Mouse (Mus musculus) gonadal fat pad, adult 2 months (tissue): Measurements from ENCODE around the gene Irf3. TPM values are rescaled to one million over a fixed set of nuclear protein-coding genes. Genes with fewer than 3 reads are reported as not detected.

ENCODE experiments used
- DNase-seq: peaks from one replicate; pipeline ENCODE4 v3.0.0-alpha.2; 2012; ENCODE audit warnings: low read depth
- polyA plus RNA-seq: library from polyadenylated mRNA; depleted of rRNA; stranded (reverse); fragments of >200 nt; gene quantifications from 2 replicates; pipeline ENCODE4 v1.2.3, GENCODE M21; 2012

Irf3 gene
- polyA plus RNA-seq, 1 experiment, result 89.9 TPM

DNA sequence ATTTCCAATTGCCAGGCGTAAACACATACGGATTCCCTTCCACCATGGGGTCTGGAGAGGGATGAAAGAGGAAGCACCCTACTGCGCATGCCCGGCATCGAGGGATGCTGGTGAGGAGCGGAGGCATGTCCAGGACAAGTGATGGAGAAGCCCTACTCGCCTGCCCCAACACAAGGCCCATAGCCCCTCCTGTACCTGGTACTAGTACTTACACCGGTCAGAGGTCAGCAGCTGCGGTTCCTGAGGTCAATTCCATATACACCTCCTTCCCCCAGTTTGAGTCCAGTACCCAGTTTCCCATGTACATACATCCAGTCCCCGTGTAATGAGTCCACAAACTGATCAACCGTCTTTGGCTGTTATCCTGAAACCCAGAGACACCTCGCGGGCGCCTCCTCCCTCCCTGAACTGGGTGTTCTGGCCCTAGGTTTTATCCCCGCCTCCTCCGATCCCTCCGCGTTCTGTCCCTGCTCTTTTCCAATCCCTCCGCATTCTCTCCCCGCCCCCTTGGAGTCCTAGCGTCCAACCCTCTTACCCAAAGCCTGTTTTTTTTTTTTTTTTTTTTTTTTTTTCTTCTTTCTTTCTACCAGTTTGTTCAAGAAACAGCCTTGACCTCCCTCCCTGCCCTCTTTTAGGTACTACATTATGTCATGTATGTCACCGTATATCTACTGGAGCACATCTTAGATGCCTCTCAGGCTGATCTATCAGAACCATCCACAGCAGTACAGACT, 22.9 kb upstream of the Irf3 start, which contains the start of gene Cpt1c:
Gene Cpt1c (minus strand): TSS at position 469 of the 734 bp plus-strand sequence.
- DNase-seq, result no peak

DNA sequence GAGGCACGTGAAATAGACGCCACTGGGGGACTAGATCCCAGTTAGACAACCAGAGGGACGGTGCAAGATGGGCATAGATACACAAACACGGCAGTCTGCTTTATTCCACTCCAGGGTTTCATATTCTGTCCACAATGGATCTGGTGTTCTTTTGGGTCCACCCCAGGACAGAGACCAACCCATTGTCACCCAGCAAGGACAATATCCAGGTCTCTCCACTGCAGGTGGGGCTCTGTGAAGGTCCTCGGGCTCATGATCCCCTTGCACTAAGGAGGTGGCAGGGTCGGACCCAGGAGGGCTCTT, 22.4 kb upstream of the Irf3 start:
- DNase-seq, result no peak

DNA sequence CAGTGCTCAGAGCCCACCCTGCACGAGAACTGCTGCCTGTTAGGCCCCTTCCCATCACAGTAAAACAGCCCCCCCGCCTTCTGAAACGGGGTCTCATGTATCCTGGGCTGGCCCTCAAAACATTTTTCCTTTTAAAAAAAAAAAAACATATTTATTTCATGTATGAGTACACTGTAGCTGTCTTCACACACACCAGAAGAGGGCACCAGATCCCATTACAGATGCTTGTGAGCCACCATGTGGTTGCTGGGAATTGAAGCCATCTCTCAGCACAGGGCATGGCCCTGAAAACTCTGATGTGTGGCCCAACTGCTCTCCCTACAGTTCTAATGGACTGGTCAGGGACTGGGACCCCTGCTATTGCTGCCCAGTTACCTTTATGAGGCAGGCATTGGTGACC, 19.1 kb upstream of the Irf3 start:
- no peak for DNase-seq

DNA sequence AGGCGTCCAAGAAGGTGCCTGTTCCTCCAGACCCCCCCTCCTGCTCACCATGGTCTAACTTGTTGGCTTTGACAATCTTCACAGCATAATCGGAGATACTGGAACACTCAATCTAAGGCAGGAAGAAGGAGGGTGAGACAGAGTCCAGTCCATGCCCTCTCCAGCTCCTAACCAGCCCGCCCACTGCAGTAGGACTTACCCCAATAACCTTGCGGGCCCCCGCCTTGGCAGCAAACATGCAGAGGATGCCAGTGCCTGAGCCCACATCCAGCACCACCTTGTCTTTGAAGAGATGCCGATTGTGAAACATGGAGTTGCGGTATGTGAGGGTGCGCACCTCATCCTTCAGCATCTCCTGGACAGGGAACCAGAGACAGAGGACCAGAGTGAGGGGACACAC, 15.9 kb upstream of the Irf3 start:
- DNase-seq, result no peak

DNA sequence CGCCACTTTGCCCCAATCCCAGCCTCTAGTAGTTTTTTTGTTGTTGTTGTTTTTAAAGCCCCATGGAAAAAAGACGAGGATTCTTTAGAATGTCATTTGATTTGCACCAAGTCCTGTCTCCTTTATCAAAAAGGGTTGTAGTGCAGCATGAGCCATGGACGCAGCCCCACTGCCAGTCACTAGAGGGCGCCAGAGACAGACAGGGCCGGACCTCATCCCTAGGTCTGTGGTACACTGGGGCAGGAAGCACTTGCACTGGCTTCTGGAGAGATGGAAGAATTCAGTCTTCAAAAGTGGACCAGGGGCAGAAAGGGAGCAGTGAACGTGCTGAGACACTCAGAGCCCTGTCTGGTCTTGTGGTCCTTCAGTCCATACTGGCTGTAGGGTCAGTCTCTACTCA, 14.4 kb upstream of the Irf3 start:
- no peak for DNase-seq

DNA sequence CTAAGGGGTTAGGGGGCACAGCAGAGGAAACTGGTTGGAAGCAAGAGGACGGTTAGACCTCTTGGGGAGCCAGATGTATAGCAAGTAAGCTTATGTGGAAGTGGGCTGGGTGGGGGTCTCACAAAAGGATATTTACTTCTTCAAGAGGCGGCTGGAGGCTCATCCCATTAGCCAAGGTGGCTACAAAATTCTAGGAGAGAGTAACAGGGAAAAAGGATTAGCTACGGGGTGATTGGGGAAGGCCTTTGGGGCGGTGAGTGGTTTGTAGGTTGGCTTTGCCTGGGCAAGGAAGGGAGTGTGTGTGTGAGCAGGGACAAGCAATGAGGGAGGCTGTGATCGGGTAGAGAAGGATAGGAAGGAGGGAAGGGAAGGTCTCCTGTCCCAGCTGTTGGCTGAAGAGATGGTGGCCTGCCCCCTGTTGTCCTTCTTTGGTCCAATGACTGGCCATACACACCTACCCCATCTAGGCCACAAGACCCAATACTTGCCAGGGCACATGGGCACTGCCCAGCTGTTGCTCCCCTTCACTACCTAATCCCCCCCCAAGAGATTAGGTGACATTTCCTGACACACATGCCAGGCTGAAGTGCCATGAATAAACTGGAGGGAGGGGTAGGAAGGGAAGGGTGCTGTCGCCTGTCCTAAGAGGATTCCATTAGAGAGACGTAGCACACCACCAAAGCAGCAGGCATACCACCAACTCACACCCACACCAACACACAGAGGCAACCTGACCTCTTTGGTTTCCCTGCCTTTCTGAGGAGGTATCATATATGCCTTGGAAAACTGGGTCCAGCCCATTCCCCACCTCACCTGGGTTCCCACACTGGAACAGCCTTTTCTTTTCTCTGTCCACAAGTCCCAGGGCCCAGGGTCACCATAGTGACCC, 13.3 kb upstream of the Irf3 start:
- DNase-seq, result no peak

DNA sequence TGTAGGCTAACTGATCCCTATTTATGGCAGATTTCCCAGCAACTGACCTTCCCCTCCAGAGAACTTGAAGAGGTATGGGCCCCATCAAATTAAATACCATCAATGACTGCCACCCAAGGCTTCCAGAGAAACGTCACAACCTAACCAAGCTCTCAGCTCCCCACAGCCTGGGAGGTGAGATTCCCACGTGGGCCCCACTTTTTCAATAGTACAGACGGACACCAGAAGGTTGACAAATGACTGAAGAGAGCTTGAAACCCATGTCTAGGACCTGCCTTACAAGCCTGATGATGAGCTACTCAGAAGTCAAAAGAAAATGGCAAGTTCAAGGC, 12.6 kb upstream of the Irf3 start:
- no peak for DNase-seq

DNA sequence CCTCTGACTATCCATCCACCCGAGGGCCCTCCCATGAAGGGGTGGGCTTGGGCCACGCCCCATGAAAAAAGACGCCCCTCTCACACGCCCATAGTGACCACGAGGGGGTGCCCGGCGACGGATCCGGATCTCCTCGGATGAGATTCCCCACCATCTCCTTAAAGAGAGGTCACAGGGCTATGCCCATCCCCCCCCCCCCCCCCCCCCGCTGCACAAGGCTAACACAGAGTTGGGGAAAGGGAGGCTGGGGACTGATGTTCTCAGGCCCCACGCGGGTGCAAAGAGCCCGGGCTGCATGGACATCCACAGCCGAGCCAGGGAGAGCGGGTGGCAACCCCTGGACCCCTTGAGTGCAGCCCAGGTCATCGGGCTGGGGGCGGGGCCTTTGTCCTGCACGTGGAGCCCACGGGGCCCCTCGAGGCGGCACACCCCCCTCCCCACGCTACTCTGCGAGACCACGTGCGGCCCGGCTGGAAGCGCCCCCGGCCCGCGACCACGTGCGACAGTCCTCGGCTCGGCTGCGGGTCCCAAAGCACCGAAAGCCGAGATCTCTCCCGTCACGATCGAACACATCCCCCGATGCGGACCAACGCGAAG, 11.8 kb upstream of the Irf3 start:
- DNase-seq, result no peak

DNA sequence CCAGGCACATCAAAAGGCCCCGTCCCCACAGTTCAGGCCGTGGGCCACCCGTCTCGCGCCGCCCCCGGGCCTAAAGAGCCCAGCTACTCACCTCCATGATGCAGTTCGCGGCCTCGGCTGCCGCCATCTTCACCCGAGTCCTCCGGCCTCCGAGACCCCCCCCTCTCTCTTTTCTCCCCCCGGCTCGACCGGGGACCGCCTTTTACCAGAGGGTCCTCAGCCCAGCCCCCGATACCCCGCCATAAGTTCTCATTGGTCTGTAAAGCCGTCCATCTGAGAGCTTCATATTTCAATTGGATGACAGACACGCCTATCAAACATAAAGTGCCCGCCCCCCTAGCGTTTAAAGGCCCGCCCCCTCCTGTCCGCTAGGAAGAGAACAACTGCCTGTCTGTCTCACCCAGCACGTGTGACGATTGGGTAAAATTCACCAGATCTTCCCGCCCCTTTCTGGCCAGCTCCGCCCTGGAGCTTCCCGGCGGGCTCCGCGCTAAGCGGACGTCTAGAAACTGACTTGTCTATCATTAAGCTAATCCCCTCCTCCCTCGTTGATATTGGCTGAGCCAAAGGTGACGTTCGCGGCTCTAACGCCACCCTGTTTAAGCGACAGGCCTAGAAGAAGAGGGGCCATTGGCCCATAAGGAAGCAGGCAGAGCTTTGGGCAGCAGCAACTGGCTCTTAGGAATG, 11.1 kb upstream of the Irf3 start, which contains the start of gene Prmt1:
Gene Prmt1 (minus strand): TSS at position 377 of the 687 bp plus-strand sequence.
- DNase-seq, result peak; percentile 99

DNA sequence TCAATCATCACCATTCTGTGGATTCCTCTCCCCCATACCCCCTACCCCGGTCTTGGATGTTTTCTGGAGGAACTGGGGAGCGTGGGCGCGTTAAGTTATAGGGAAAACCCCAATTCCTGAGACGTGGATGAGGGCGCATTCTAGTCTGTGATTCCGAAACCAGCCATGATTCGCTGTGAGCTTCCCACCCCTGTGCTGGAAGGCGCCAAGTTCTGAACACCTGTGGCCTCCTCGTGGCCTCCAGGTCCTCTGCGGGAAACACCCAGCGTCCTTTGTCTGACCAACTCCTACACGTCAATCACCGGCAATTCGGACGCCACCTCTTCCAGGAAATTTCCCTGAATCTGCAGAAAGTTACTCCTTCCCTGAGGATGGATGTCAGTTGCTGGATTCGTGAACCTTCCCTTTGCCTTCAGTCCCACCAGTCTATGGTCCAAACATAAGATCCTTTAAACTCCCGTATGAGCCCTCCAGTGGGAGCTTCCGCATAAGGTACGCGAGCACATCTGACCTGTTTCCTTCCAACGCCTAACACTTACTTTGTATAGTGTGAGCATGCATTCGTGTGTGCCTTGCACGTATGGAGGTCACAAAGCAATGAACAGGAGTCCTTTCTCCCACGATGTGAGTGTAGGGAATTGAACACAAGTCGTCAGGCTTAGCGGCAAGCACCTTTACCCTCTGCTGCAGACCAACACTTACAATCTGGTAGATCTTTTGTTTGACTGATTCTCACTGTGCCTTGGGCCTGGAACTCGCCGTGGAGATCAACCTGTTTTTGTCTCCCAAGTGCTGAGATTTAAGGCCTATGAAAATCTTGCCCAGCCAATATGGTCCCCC, 10.3 kb upstream of the Irf3 start:
- no peak for DNase-seq

DNA sequence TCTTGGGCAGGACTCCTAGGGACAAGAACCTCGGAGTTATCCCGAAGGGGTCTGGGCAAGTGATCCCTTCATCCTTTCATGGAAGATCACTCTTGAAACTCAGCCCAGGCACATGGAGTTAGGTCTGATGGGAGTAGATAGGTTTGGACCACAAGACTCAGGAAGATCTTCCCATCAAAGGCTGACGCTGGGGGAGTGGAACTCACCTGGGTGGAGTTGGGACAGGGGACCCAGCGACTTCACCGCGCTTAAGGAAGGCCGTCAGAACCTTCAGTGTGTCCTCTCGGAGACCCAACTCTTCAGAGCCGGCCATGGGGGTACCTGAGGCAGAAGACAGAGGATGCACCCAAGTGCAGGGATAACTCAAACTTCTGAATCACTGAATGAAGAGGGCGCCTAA, 776 bp upstream of the Irf3 start:
- no peak for DNase-seq

DNA sequence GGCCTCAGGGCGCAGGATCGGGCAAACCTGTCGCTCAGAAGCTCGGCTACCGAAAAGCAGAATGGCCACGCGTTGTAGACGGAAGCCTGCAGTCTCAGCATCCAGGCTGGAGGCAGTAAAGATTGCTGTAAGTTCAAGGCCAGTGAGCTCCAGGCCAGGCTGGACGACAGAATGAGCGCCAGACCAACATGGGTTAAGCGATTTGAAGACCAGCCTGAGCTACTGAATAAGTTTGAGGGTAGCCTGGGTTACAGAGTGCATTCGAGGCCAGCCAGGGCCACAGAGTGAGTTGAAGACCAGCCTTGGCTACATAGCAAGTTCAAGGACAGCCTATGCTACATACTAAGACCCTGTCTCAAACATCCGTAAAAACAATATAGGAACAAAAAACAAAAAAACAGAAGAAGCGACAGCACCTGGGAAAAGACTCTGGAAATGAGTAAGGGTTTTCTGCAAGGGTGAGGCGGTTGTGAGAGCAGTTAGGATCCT, 536 bp downstream of the Irf3 start:
- DNase-seq, result no peak

DNA sequence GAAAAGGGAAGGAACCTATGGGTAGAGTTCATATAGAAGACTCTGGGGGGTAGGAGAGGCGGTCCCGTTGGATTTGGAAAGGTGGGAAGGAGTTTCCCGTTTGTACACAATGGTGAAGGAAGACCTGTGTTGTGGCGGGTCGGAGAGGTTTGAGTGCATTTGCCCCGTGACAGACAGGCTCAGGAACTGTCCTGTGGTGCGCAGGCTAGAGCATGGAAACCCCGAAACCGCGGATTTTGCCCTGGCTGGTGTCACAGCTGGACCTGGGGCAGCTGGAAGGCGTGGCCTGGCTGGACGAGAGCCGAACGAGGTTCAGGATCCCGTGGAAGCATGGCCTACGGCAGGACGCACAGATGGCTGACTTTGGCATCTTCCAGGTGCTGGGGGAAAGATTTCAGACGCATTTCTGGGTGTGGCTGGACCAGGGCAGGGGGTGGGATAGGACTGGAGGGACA, 1.1 kb downstream of the Irf3 start, which contains the start of gene Bcl2l12:
Gene Bcl2l12 (minus strand): TSS at position 212 of the 455 bp plus-strand sequence.
- no peak for DNase-seq

DNA sequence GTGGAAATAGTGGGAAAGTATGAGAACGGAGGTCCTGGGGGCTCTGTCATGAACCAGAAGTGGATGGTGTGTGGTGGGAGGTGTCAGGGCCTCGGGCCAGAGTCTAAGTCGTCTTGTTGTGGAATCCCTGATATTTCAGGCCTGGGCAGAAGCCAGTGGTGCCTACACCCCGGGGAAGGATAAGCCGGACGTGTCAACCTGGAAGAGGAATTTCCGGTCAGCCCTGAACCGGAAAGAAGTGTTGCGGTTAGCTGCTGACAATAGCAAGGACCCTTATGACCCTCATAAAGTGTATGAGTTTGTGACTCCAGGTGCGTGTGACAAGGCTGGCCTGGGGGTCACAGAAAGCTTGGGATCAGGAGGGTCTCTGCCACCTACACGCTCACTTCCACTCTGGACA, 2.3 kb downstream of the Irf3 start:
- DNase-seq, result no peak

DNA sequence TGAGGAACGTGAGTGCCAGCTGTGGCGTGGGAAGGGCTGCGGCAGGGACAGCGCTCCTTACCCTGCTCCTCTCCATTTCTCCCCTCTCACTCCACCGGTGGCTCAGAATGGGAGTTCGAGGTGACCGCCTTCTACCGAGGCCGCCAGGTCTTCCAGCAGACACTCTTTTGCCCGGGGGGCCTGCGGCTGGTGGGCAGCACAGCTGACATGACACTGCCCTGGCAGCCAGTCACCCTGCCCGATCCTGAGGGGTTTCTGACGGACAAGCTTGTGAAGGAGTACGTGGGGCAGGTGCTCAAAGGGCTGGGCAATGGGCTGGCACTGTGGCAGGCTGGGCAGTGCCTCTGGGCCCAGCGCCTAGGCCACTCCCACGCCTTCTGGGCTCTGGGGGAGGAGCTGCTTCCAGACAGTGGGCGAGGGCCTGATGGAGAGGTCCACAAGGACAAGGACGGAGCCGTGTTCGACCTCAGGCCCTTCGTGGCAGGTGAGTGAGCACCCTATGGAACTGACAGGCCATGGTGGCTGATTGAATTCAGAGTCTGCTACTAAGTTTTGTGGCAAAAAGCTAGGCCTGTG, 3.2 kb downstream of the Irf3 start:
- DNase-seq, result no peak

DNA sequence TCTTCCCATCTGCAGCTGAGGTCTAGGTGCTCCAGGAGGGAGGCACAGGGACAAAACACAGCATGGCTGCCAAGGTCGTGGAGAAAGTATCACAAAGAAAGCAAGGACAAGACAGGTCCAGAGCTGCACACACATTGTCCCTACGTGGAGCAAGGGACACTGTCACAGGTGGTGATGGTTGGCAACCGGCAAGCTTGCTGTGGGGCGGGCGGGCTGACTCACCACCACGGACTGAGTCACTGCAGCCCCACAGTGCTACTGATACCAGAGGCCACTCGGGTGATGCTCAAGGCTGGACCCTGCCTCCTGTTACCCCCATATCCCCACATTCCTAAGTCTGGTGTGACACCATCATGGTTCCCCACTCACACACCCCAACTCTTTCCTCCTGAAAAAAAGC, 5.0 kb downstream of the Irf3 start:
- no peak for DNase-seq

DNA sequence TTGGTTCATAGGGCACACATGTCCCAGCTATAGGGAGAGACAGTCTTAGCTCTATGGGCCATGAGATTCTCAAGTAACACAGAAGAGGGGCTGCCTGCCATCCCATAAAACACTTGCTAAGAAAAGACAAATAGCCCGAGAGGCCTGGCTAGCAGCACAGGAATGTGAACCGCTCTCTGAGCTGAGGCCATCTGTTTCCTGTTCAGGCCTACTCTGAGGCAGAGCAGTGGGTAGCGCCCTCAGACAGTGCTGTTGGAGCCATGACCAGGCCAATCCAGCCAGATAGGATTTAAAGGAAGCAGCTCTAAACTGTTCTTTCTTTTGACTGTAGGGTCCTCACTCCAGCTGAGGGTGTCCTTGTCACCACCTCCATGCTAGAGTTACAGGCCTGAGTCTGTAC, 7.1 kb downstream of the Irf3 start:
- DNase-seq, result no peak

DNA sequence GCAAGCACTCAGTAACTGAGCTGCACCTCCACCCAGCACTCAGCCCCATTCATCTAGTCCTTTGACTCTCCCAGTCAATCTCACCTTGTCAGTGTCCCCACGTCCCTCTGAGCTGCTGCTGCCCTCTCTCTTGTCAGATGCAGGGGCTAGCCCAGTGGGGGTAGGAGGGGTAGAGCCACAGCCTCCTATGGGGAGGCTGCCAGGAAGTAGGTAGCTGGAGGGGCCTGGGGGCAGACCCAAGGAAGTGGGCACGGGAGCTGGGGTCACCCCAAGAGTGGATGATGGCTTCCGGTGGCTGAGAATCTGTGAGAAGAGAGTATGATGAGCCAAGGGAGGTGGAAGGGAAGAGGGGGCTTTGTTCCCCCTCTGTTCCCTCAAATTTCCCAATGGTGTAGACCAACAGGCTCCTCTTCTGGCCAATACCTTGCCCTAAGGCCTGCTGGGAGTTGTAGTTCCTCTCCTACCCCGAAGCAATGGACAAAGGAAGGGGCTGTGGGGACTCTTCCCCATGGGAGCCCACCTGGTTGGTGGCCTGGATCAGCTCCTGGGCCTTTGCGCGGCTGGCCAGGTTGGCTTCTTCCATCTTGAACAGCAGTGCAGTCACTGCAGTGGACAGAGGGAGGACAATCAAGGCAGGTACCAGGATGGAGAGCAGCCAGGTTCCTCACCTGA, 8.0 kb downstream of the Irf3 start:
- DNase-seq, result no peak

DNA sequence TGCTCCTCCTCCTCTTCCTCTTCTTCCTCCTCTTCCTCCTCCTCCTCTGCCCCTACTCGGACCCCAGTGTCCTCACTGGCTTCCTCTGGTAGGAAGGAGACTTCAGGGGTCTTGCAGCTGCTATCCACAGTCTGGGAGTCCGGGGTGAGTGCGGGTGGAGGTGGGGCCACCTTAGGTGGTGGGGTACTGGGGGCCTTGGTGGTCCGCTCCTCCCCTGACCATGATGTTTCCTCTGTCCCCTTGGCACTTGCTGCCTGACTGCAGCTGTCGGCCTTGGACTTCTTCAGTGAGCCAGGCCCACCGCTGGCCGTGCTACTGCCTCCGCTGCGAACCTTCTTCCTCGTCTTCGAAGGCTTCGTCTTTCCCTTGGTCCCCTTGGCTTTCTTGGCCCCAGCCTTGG, 9.1 kb downstream of the Irf3 start:
- no peak for DNase-seq

DNA sequence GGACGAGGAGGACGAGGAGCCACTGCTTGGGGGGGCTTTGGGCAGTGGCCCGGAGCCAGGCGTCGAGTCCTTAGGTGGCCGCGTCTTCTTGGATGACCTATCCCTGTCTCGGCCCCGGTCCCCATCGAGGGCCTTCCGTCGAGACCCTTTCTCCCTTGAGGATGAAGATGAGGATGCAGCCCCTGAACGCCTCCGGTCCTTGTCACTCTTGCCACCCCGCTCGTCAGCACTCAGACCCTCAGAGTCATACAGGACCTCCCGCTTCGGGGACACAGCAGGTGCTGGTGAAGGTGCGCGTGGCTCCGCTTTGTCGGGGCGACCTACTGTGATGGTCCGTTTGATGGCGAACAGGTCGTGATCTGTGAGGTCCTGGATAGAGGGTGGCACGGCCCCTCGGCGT, 9.7 kb downstream of the Irf3 start:
- no peak for DNase-seq
